Mouse (Mus musculus) lung, embryonic 16.5 days (tissue): ENCODE data around the gene Borcs8. TPM values are rescaled to one million over a fixed set of nuclear protein-coding genes. Genes with fewer than 3 reads are reported as not detected.

Experiments used
- ATAC-seq: fragments of 200-750 bp; cut with Nextera tagmentation; 2 replicates; pipeline ENCODE4 v1.8.0; 2017; ENCODE audit warnings: low read depth, mild to moderate bottlenecking, moderate library complexity
- H3K27ac ChIP-seq: fragments of 300-500 bp; sonication (generic); 2 replicates; pipeline ENCODE4 v1.5.1; 2014; ENCODE audit warnings: mild to moderate bottlenecking, control low read depth, low read length
- H3K27me3 ChIP-seq: fragments of 300-500 bp; sonication (generic); 2 replicates; pipeline ENCODE4 v1.6.1; 2014; ENCODE audit warnings: low read depth, low read length, mixed read lengths; ENCODE audit not compliant: control insufficient read depth, insufficient read depth
- H3K36me3 ChIP-seq: fragments of 300-500 bp; sonication (generic); 2 replicates; pipeline ENCODE4 v1.6.1; 2014; ENCODE audit warnings: low read length; ENCODE audit not compliant: control insufficient read depth, insufficient read depth
- H3K4me1 ChIP-seq: fragments of 300-500 bp; sonication (generic); replicated peaks from 2 replicates; pipeline ENCODE4 v1.6.1; 2014; ENCODE audit warnings: low read length, mixed read lengths; ENCODE audit not compliant: control insufficient read depth, insufficient read depth
- H3K4me2 ChIP-seq: fragments of 300-500 bp; sonication (generic); 2 replicates; pipeline ENCODE4 v1.6.1; 2014; ENCODE audit warnings: low read depth, low read length, control low read depth
- H3K4me3 ChIP-seq: fragments of 300-500 bp; sonication (generic); 2 replicates; pipeline ENCODE4 v1.5.1; 2014; ENCODE audit warnings: mild to moderate bottlenecking, low read length, control low read depth
- H3K9ac ChIP-seq: fragments of 300-500 bp; sonication (generic); 2 replicates; pipeline ENCODE4 v1.6.1; 2014; ENCODE audit warnings: low read length, control low read depth
- H3K9me3 ChIP-seq: fragments of 300-500 bp; sonication (generic); 2 replicates; pipeline ENCODE4 v1.6.1; 2016; ENCODE audit warnings: low read length; ENCODE audit not compliant: control insufficient read depth
- WGBS: fragments of 180-500 bp; shearing (Covaris S2); extraction: QIAGEN DNeasy Blood & Tissue Kit; methylation state at CpG from one replicate; pipeline ENCODE4 v1.1.7; 2014; 5-methylcytosine and 5-hydroxymethylcytosine counted together
- polyA plus RNA-seq: library from polyadenylated mRNA; unstranded; fragments of >200 nt; fragmentation: Nextera tagmentation; extraction: Ambion mirVana; gene quantifications from 2 replicates; pipeline ENCODE4 v1.2.1, GENCODE M21; 2015

Borcs8 gene
- polyA plus RNA-seq, 1 experiment from 2014 or later = 56.6 TPM

GRCm38 (mm10) chr8:70152537-70153257 is 13.4 kb downstream of the Borcs8 start:
- Histone ChIP-seq H3K27me3 (no peaks in the 10 kb centered on the region; the same call in 1 of the 2 replicates), H3K9me3 (no peaks in the 10 kb centered on the region), H3K36me3 (no peaks in the 10 kb centered on the region), H3K4me1 (0 out of 2 replicates have a peak, but pooled peaks cover 2% of the 10 kb centered on the region), H3K27ac (no peak overlapping the region), H3K4me2 (peak overlapping the region; percentile 35; the same call in 1 of the 2 replicates), H3K9ac (no peak overlapping the region), H3K4me3 (no peak overlapping the region)
- 15% methylated on average over 20 of the region's 22 CpGs for WGBS
- ATAC-seq = peak; percentile 97

- Histone ChIP-seq H3K4me2 (no peak overlapping the region), H3K4me3 (no peak overlapping the region), H3K27ac (no peak overlapping the region), H3K27me3 (no peaks in the 10 kb centered on the region; the same call in 1 of the 2 replicates), H3K36me3 (no peaks in the 10 kb centered on the region), H3K4me1 (peaks cover 8% of the 10 kb centered on the region; the same call in 1 of the 2 replicates), H3K9ac (no peak overlapping the region), H3K9me3 (no peaks in the 10 kb centered on the region)
- 100% methylated on average over 1 of the region's 1 CpGs for WGBS
- no peak for ATAC-seq
These were observed 18.0 kb downstream of the Borcs8 start for GRCm38 (mm10) chr8:70157240-70157800.

- Histone ChIP-seq H3K4me2 (peak overlapping the region; percentile 86), H3K27ac (no peak overlapping the region), H3K4me3 (peak overlapping the region; percentile 59), H3K27me3 (no peaks in the 10 kb centered on the region; the same call in 1 of the 2 replicates), H3K9me3 (no peaks in the 10 kb centered on the region), H3K4me1 (peaks cover 6% of the 10 kb centered on the region; the same call in 1 of the 2 replicates), H3K9ac (peak overlapping the region; percentile 56; the same call in 1 of the 2 replicates), H3K36me3 (no peaks in the 10 kb centered on the region)
- 10% methylated on average over 35 of the region's 40 CpGs for WGBS
- ATAC-seq = peak; percentile 93
These were observed 19.0 kb downstream of the Borcs8 start for GRCm38 (mm10) chr8:70158069-70158853.

GRCm38 (mm10) chr8:70159211-70159610 is 19.9 kb downstream of the Borcs8 start:
- no peak overlapping the region for H3K4me2 ChIP-seq
- no peak for ATAC-seq
- 79% methylated on average over 4 of the region's 4 CpGs for WGBS
- no peak overlapping the region for H3K9ac ChIP-seq
- no peak overlapping the region for H3K4me3 ChIP-seq
- H3K27ac ChIP-seq = no peak overlapping the region
- H3K4me1 ChIP-seq = peaks cover 6% of the 10 kb centered on the region; the same call in 1 of the 2 replicates
- no peaks in the 10 kb centered on the region for H3K9me3 ChIP-seq
- peaks cover 3% of the 10 kb centered on the region for H3K27me3 ChIP-seq
- H3K36me3 ChIP-seq = no peaks in the 10 kb centered on the region

GRCm38 (mm10) chr8:70160015-70160414 is 20.7 kb downstream of the Borcs8 start:
- H3K27me3 ChIP-seq = peaks cover 3% of the 10 kb centered on the region
- peaks cover 6% of the 10 kb centered on the region; the same call in 1 of the 2 replicates for H3K4me1 ChIP-seq
- no peak for ATAC-seq
- H3K4me2 ChIP-seq = no peak overlapping the region
- WGBS = 52% methylated on average over 13 of the region's 13 CpGs
- H3K9me3 ChIP-seq = no peaks in the 10 kb centered on the region
- H3K36me3 ChIP-seq = no peaks in the 10 kb centered on the region
- no peak overlapping the region for H3K4me3 ChIP-seq
- no peak overlapping the region for H3K27ac ChIP-seq
- no peak overlapping the region for H3K9ac ChIP-seq

GRCm38 (mm10) chr8:70163316-70163715 is 24.0 kb downstream of the Borcs8 start:
- ATAC-seq = no peak
- WGBS = 80% methylated on average over 3 of the region's 3 CpGs

GRCm38 (mm10) chr8:70166504-70167110 is 27.3 kb downstream of the Borcs8 start:
- no peak overlapping the region; the same call in 1 of the 2 replicates for H3K4me3 ChIP-seq
- peak overlapping the region; percentile 51 for H3K4me2 ChIP-seq
- no peaks in the 10 kb centered on the region for H3K4me1 ChIP-seq
- H3K36me3 ChIP-seq = no peaks in the 10 kb centered on the region
- H3K9me3 ChIP-seq = no peaks in the 10 kb centered on the region
- WGBS = 2% methylated on average over 21 of the region's 21 CpGs
- peak overlapping the region; percentile 34; the same call in 1 of the 2 replicates for H3K9ac ChIP-seq
- peaks cover 5% of the 10 kb centered on the region for H3K27me3 ChIP-seq
- no peak overlapping the region for H3K27ac ChIP-seq
- ATAC-seq = peak; percentile 84

More at GRCm38 (mm10) chr8:70163316-70163715, 24.0 kb downstream of the Borcs8 start:
- H3K4me1 ChIP-seq = peaks cover 4% of the 10 kb centered on the region; the same call in 1 of the 2 replicates
- no peaks in the 10 kb centered on the region for H3K36me3 ChIP-seq
- H3K27me3 ChIP-seq = peaks cover 5% of the 10 kb centered on the region
- H3K9me3 ChIP-seq = no peaks in the 10 kb centered on the region
- H3K4me2 ChIP-seq = no peak overlapping the region
- no peak overlapping the region for H3K27ac ChIP-seq
- H3K9ac ChIP-seq = no peak overlapping the region
- H3K4me3 ChIP-seq = no peak overlapping the region

GRCm38 (mm10) chr8:70170116-70170515 is 30.8 kb downstream of the Borcs8 start:
- peaks cover 2% of the 10 kb centered on the region; the same call in 1 of the 2 replicates for H3K27me3 ChIP-seq

More at GRCm38 (mm10) chr8:70170116-70170515, 30.8 kb downstream of the Borcs8 start:
- no peak overlapping the region for H3K27ac ChIP-seq
- no peak overlapping the region for H3K4me3 ChIP-seq
- H3K9me3 ChIP-seq = no peaks in the 10 kb centered on the region
- ATAC-seq = no peak
- H3K36me3 ChIP-seq = no peaks in the 10 kb centered on the region
- H3K4me2 ChIP-seq = no peak overlapping the region
- peaks cover 17% of the 10 kb centered on the region; the same call in 1 of the 2 replicates for H3K4me1 ChIP-seq
- WGBS = 68% methylated on average over 3 of the region's 3 CpGs
- H3K9ac ChIP-seq = no peak overlapping the region
